Mouse (Mus musculus) liver, postnatal 0 days (tissue): ENCODE results near the gene Zfp280d.

Experiments used
- CTCF ChIP-seq: sonication (generic); IDR thresholded peaks from 2 replicates; pipeline ENCODE4 v1.5.1; 2016; ENCODE audit warnings: antibody characterized with exemption, low read depth
- EP300 ChIP-seq: IDR thresholded peaks from 2 replicates; pipeline ENCODE4 v1.6.1; 2016; ENCODE audit warnings: antibody characterized with exemption, low read depth, mild to moderate bottlenecking

- TF ChIP-seq CTCF (no peak), EP300 (no peak)
These were observed 13.0 kb downstream of the Zfp280d start for GRCm38 (mm10) chr9:72287696-72288095.
